Mouse (Mus musculus) G1E (cell line): ENCODE results near the gene Spata33. TPM values are rescaled to one million over a fixed set of nuclear protein-coding genes. Genes with fewer than 3 reads are reported as not detected.
"Not testable (repeated sequence)": the region's sequence is repeated elsewhere in the genome, so short reads cannot be mapped to it uniquely, and the experiment has no call there.

Source experiments
- ATAC-seq: 2 replicates; pipeline ENCODE4 v1.8.0; 2016; ENCODE audit warnings: mild to moderate bottlenecking; ENCODE audit not compliant: insufficient number of reproducible peaks, poor library complexity, low FRiP score, severe bottlenecking; ENCODE audit errors: extremely low read depth
- DNase-seq: peaks from one replicate; pipeline ENCODE4 v3.0.0; 2012; ENCODE audit warnings: low spot score
- H3K27me3 ChIP-seq: 2 replicates; pipeline ENCODE4 v1.6.1; 2012; ENCODE audit warnings: mild to moderate bottlenecking, low read length, inconsistent platforms; ENCODE audit not compliant: insufficient read depth
- H3K36me3 ChIP-seq: replicated peaks from 2 replicates; pipeline ENCODE3; 2012; ENCODE audit warnings: mild to moderate bottlenecking, inconsistent platforms
- H3K4me1 ChIP-seq: 2 replicates; pipeline ENCODE4 v1.6.1; 2012; ENCODE audit warnings: low read depth, low read length, inconsistent platforms, mixed read lengths; ENCODE audit not compliant: insufficient read depth
- H3K4me3 ChIP-seq: 2 replicates; pipeline ENCODE4 v1.5.1; 2012; ENCODE audit warnings: low read depth, mild to moderate bottlenecking, inconsistent platforms, low read length, moderate library complexity, mixed read lengths
- H3K9me3 ChIP-seq: replicated peaks from 2 replicates; pipeline ENCODE4 v1.6.1; 2012; ENCODE audit warnings: inconsistent platforms
- CTCF ChIP-seq: IDR thresholded peaks from 2 replicates; pipeline ENCODE4 v1.5.1; 2012; ENCODE audit warnings: low read depth, low read length, inconsistent platforms, mixed read lengths
- GATA1 ChIP-seq: IDR thresholded peaks from 2 replicates; pipeline ENCODE4 v1.6.1; 2012; ENCODE audit warnings: borderline replicate concordance, low read length, inconsistent platforms, mixed read lengths
- GATA2 ChIP-seq: IDR thresholded peaks from 2 replicates; pipeline ENCODE4 v1.6.1; 2012; ENCODE audit warnings: low read depth, low read length, inconsistent platforms, borderline replicate concordance
- POLR2AphosphoS5 ChIP-seq: IDR thresholded peaks from 2 replicates; pipeline ENCODE4 v1.6.1; 2012; ENCODE audit warnings: low read depth, low read length, inconsistent platforms; ENCODE audit not compliant: insufficient replicate concordance
- TAL1 ChIP-seq: conservative IDR thresholded peaks from 2 replicates; pipeline ENCODE4 v1.6.1; 2012; ENCODE audit warnings: low read depth, low read length, inconsistent platforms, mixed read lengths
- polyA plus RNA-seq: library from polyadenylated mRNA; stranded (reverse); fragments of >175 nt; gene quantifications from 2 replicates; pipeline ENCODE4 v1.2.3, GENCODE M21; 2012
- total RNA-seq, 2 experiments: library from RNA; stranded (forward) in 1 of 2; stranded (reverse) in 1 of 2; fragments of 200-1000 nt in 1 of 2; fragments of >200 nt in 1 of 2; fragmentation: Nextera tagmentation in 1 of 2; gene quantifications; 2 replicates each; pipeline ENCODE4 v1.2.3; 2014 to 2017

The Spata33 gene
- total and polyA plus RNA-seq, 3 experiments: 0.13 to 1.1 (median 0.30) TPM

- DNase-seq (no peak), ATAC-seq (no peak)
- H3K4me3 ChIP-seq: no peak overlapping the region
- peaks cover 26% of the 10 kb centered on the region for H3K4me1 ChIP-seq
- no peaks in the 10 kb centered on the region for H3K9me3 ChIP-seq
- H3K27me3 ChIP-seq: no peaks in the 10 kb centered on the region
- no peak for TF ChIP-seq CTCF
- TF ChIP-seq GATA1: no peak
- no peak for TF ChIP-seq TAL1
- no peak for TF ChIP-seq POLR2AphosphoS5
- no peak for TF ChIP-seq GATA2
- peaks cover 72% of the 10 kb centered on the region for H3K36me3 ChIP-seq
These were observed 38.3 kb downstream of the Spata33 start for GRCm38 (mm10) chr8:123250940-123251339.

GRCm38 (mm10) chr8:123252925-123253324 is 40.3 kb downstream of the Spata33 start:
- H3K9me3 ChIP-seq: no peaks in the 10 kb centered on the region
- ATAC-seq (no peak), DNase-seq (no peak)
- peaks cover 72% of the 10 kb centered on the region for H3K36me3 ChIP-seq
- peak overlapping the region; percentile 88; the same call in 1 of the 2 replicates for H3K4me3 ChIP-seq
- H3K27me3 ChIP-seq: no peaks in the 10 kb centered on the region
- TF ChIP-seq CTCF (no peak), GATA1 (no peak), GATA2 (no peak), TAL1 (no peak), POLR2AphosphoS5 (no peak)
- H3K4me1 ChIP-seq: peaks cover 39% of the 10 kb centered on the region

GRCm38 (mm10) chr8:123253451-123254098 is 40.9 kb downstream of the Spata33 start:
- DNase-seq (peak; percentile 47), ATAC-seq (no peak)
- H3K4me3 ChIP-seq: peak overlapping the region; percentile 88
- H3K9me3 ChIP-seq: no peaks in the 10 kb centered on the region
- no peaks in the 10 kb centered on the region for H3K27me3 ChIP-seq
- peaks cover 39% of the 10 kb centered on the region for H3K4me1 ChIP-seq
- TF ChIP-seq GATA2: no peak
- no peak for TF ChIP-seq GATA1
- peaks cover 72% of the 10 kb centered on the region for H3K36me3 ChIP-seq

- H3K27me3 ChIP-seq: no peaks in the 10 kb centered on the region
- peak; percentile 73 for ATAC-seq
- H3K4me3 ChIP-seq: peak within 1 kb of the TSS; percentile 88
- peak; percentile 83 for DNase-seq
- peaks cover 39% of the 10 kb centered on the region for H3K4me1 ChIP-seq
- no peaks in the 10 kb centered on the region for H3K9me3 ChIP-seq
- peaks cover 72% of the 10 kb centered on the region for H3K36me3 ChIP-seq
- TF ChIP-seq CTCF (no peak), POLR2AphosphoS5 (no peak), TAL1 (no peak), GATA2 (no peak), GATA1 (no peak)
These were observed 41.7 kb downstream of the Spata33 start, which contains the start of the genes Zfp276 and Vps9d1 for GRCm38 (mm10) chr8:123254099-123254885. Zfp276 (plus strand) TSS chr8:123254195. Vps9d1 (minus strand) TSS chr8:123254348.

GRCm38 (mm10) chr8:123255170-123255569 is 42.5 kb downstream of the Spata33 start:
- no peak for TF ChIP-seq GATA2
- no peak for TF ChIP-seq CTCF
- TF ChIP-seq TAL1: no peak
- TF ChIP-seq POLR2AphosphoS5: no peak
- TF ChIP-seq GATA1: no peak
- ATAC-seq: no peak
- peak; percentile 43 for DNase-seq

GRCm38 (mm10) chr8:123257114-123257513 is 44.5 kb downstream of the Spata33 start:
- Histone ChIP-seq H3K36me3 (peaks cover 69% of the 10 kb centered on the region), H3K27me3 (no peaks in the 10 kb centered on the region), H3K4me3 (no peak overlapping the region), H3K9me3 (no peaks in the 10 kb centered on the region), H3K4me1 (peaks cover 38% of the 10 kb centered on the region)
- DNase-seq (no peak), ATAC-seq (no peak)
- TF ChIP-seq TAL1: no peak
- no peak for TF ChIP-seq GATA2
- no peak for TF ChIP-seq GATA1
- TF ChIP-seq POLR2AphosphoS5: no peak
- no peak for TF ChIP-seq CTCF

More at GRCm38 (mm10) chr8:123255170-123255569, 42.5 kb downstream of the Spata33 start:
- Histone ChIP-seq H3K27me3 (no peaks in the 10 kb centered on the region), H3K4me1 (peaks cover 39% of the 10 kb centered on the region), H3K4me3 (peak overlapping the region; percentile 88), H3K9me3 (no peaks in the 10 kb centered on the region), H3K36me3 (peaks cover 75% of the 10 kb centered on the region)

- not testable (repeated sequence) for H3K27me3 ChIP-seq, ATAC-seq, H3K9me3 ChIP-seq, DNase-seq, H3K4me3 ChIP-seq
- Histone ChIP-seq H3K4me1 (peaks cover 36% of the 10 kb centered on the region), H3K36me3 (peaks cover 66% of the 10 kb centered on the region)
These were observed 45.0 kb downstream of the Spata33 start for GRCm38 (mm10) chr8:123257593-123257992.
